Mouse (Mus musculus): ENCODE measurements around the gene Mad1l1.

GRCm38 (mm10) chr5:140270976-140271685 lies 50.2 kb downstream of the Mad1l1 start:
- TF ChIP-seq CTCF (IDR thresholded peaks at IDR 0.05; ENCODE audit: low read depth, low read length) (no peak), POLR2A (IDR thresholded peaks at IDR 0.05; ENCODE audit: extremely low read depth, insufficient read depth, low read length) (no peak)

Measured in liver, adult 2 months (tissue).